ENCODE assay signal across 9 mouse cellular contexts in genomic region chr19:15866851-15867250, GRCm38 (mm10).
DNase-seq lines count a peak whose midpoint lies in the region; ATAC-seq and TF ChIP-seq lines count a peak whose summit lies in the region.
"Had no signal": no experiment of that assay in that cellular context is flagged by ENCODE, and none has a peak within 500 bp of the region (broad histone marks: within the 10 kb centered on the region; RNA-seq: fewer than 3 reads in every experiment).

No protein-coding gene starts in this region.

- DNase-seq in CD4-positive, CD25-positive, alpha-beta regulatory T cell, adult 2 months (ENCODE audit: low read depth, low spot score): peak; percentile 64
- peak; percentile 42 for DNase-seq in midbrain, embryonic 14.5 days
- DNase-seq in midbrain, embryonic 11.5 days (ENCODE audit: low spot score, missing footprints): no peak
- DNase-seq in brain, adult 2 months (ENCODE audit: low read depth, low spot score): peak; percentile 44
- DNase-seq in liver, embryonic 14.5 days (ENCODE audit: low read depth in 3 of 3, low spot score in 3 of 3): no peak
- DNase-seq in thymus, postnatal 36 days: peak; percentile 9 to 11
- no peak for DNase-seq in layer of hippocampus, postnatal 14 days (ENCODE audit: low spot score in 2 of 2)

- H3K4me2 ChIP-seq in midbrain, embryonic 14.5 days (ENCODE audit: low read length): no peak overlapping the region
- H3K4me2 ChIP-seq in midbrain, embryonic 11.5 days: no peak overlapping the region
- no peak overlapping the region for H3K4me2 ChIP-seq in liver, embryonic 14.5 days (ENCODE audit: low read depth)
- H3K4me2 ChIP-seq: midbrain, embryonic 12.5 days had no signal

- no peak for ATAC-seq in CD4-positive, CD25-positive, alpha-beta regulatory T cell, adult 4 months
- ATAC-seq in midbrain, embryonic 14.5 days (ENCODE audit: low FRiP score, low TSS enrichment): no peak
- no peak for ATAC-seq in midbrain, embryonic 11.5 days (ENCODE audit: low FRiP score)
- no peak for ATAC-seq in liver, embryonic 14.5 days (ENCODE audit: insufficient read depth)

- no peaks in the 10 kb centered on the region; the same call in 1 of the 2 replicates for H3K27me3 ChIP-seq in midbrain, embryonic 14.5 days (ENCODE audit: control insufficient read depth, insufficient read depth, low read length)
- H3K27me3 ChIP-seq in midbrain, embryonic 11.5 days (ENCODE audit: control insufficient read depth, insufficient read depth, low read length): peaks cover 10% of the 10 kb centered on the region; the same call in 1 of the 2 replicates
- H3K27me3 ChIP-seq in liver, embryonic 14.5 days (ENCODE audit: control insufficient read depth, insufficient read depth, low read length): no peaks in the 10 kb centered on the region

- peak; percentile 61 for TF ChIP-seq CTCF in liver, embryonic 14.5 days (IDR thresholded peaks at IDR 0.05; ENCODE audit: low read depth)

- H3K4me1 ChIP-seq in midbrain, embryonic 14.5 days (ENCODE audit: control insufficient read depth, insufficient read depth, low read length): peaks cover 7% of the 10 kb centered on the region
- peaks cover 3% of the 10 kb centered on the region; the same call in 1 of the 2 replicates for H3K4me1 ChIP-seq in midbrain, embryonic 11.5 days (ENCODE audit: control insufficient read depth, insufficient read depth, low read length)
- H3K4me1 ChIP-seq in liver, embryonic 14.5 days (replicated peaks; ENCODE audit: control insufficient read depth in 2 of 2, insufficient read depth in 2 of 2, low read length in 1 of 2): no peaks in the 10 kb centered on the region

- no peak overlapping the region for H3K9ac ChIP-seq in midbrain, embryonic 14.5 days (replicated peaks; ENCODE audit: low read length)
- no peak overlapping the region for H3K9ac ChIP-seq in midbrain, embryonic 11.5 days (ENCODE audit: low read length)
- no peak overlapping the region for H3K9ac ChIP-seq in liver, embryonic 14.5 days (replicated peaks)
- H3K9ac ChIP-seq: midbrain, embryonic 12.5 days had no signal

- H3K4me3 ChIP-seq in midbrain, embryonic 14.5 days (replicated peaks; ENCODE audit: low read depth, low read length): no peak overlapping the region
- no peak overlapping the region for H3K4me3 ChIP-seq in midbrain, embryonic 11.5 days (ENCODE audit: low read depth, low read length)
- no peak overlapping the region for H3K4me3 ChIP-seq in liver, embryonic 14.5 days (ENCODE audit: insufficient read depth in 1 of 2, low read depth in 2 of 2, low read length in 2 of 2)
- H3K4me3 ChIP-seq: midbrain, embryonic 12.5 days had no signal

- 43% methylated on average over 4 of the region's 4 CpGs for WGBS in midbrain, embryonic 14.5 days
- WGBS in midbrain, embryonic 11.5 days: 60% methylated on average over 4 of the region's 4 CpGs
- 63% methylated on average over 4 of the region's 4 CpGs for WGBS in liver, embryonic 14.5 days (ENCODE audit: insufficient replicate concordance)

- no peaks in the 10 kb centered on the region for H3K9me3 ChIP-seq in midbrain, embryonic 14.5 days (ENCODE audit: control insufficient read depth, low read length)
- H3K9me3 ChIP-seq in midbrain, embryonic 11.5 days (ENCODE audit: control insufficient read depth, low read length): no peaks in the 10 kb centered on the region
- H3K9me3 ChIP-seq in liver, embryonic 14.5 days (ENCODE audit: control insufficient read depth, low read length): no peaks in the 10 kb centered on the region
- H3K9me3 ChIP-seq: midbrain, embryonic 12.5 days had no signal

- TF ChIP-seq EP300 in liver, embryonic 14.5 days (IDR thresholded peaks at IDR 0.05; ENCODE audit: low read depth): no peak

- no peak overlapping the region for H3K27ac ChIP-seq in midbrain, embryonic 14.5 days (replicated peaks; ENCODE audit: low read depth, low read length)
- H3K27ac ChIP-seq in midbrain, embryonic 11.5 days (ENCODE audit: low read depth, low read length): no peak overlapping the region
- no peak overlapping the region for H3K27ac ChIP-seq in liver, embryonic 14.5 days
- H3K27ac ChIP-seq: midbrain, embryonic 12.5 days had no signal

- H3K36me3 ChIP-seq in midbrain, embryonic 14.5 days (ENCODE audit: control insufficient read depth, insufficient read depth, low read length): no peaks in the 10 kb centered on the region
- H3K36me3 ChIP-seq in midbrain, embryonic 11.5 days (ENCODE audit: control insufficient read depth, insufficient read depth, low read length): no peaks in the 10 kb centered on the region
- H3K36me3 ChIP-seq in liver, embryonic 14.5 days (replicated peaks; ENCODE audit: control insufficient read depth, insufficient read depth, low read depth): no peaks in the 10 kb centered on the region
- H3K36me3 ChIP-seq: midbrain, embryonic 12.5 days had no signal

Comparison
In these comparisons a context has a peak if more than half of its experiments do, and no peak if none do; other contexts are left out.
1. DNase-seq: peak in CD4-positive, CD25-positive, alpha-beta regulatory T cell, adult 2 months (single experiment), midbrain, embryonic 14.5 days (single experiment), brain, adult 2 months (single experiment) and thymus, postnatal 36 days (2 of 2); none in midbrain, embryonic 11.5 days (single experiment), liver, embryonic 14.5 days (0 of 3) and layer of hippocampus, postnatal 14 days (0 of 2).